Mouse (Mus musculus) CD4-positive, CD25-positive, alpha-beta regulatory T cell (primary cell): ENCODE measurements around the gene 2210011C24Rik. TPM values are rescaled to one million over a fixed set of nuclear protein-coding genes. Genes with fewer than 3 reads are reported as not detected.

Experiments
- polyA plus RNA-seq: library from polyadenylated mRNA; unstranded; fragments of 100-300 nt; shearing (Covaris generic); gene quantifications from one replicate; pipeline ENCODE4 v1.2.1, GENCODE M21; 2017

2210011C24Rik gene
- polyA plus RNA-seq: 1.3 TPM

DNA sequence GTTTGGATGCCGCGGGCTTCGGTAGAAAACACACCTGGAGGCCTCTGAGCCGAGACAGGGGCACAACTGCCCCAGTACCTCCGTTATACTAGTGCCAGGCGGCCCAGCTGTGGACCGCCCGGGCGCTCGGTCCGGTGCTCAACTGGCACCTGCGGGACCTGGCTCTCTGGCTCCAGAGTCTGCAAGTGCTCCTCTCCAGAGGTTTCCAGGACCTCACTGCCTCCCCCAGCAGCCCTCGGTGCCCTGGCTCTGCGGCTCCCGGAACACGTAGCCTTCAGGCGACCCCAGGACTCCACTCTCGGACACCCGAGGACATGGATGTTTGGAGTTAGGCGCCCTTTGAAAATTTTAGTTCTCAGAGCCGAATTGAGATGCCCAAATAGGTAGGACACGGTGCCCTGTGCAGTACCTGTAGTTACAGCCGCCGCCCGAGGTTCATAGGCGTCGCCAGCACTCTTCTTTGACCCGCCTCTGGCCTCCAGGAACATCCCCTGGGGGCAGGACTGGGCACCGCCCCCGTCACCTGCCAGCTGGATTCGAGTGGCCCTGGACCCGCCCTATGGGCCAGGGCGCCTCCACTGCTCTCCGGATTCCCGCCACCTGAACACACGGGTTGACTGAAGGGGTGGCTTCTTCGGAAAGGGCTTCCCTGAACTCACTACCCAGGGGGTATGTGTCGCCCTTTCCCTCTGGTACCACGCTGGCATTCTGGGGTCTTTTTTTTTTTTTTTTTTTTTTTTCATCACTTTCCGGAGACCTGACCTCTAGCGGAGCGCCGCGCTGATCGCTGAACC is at the start of gene 2210011C24Rik:
2210011C24Rik (minus strand) TSS at position 467 of the 794 bp plus-strand sequence.

DNA sequence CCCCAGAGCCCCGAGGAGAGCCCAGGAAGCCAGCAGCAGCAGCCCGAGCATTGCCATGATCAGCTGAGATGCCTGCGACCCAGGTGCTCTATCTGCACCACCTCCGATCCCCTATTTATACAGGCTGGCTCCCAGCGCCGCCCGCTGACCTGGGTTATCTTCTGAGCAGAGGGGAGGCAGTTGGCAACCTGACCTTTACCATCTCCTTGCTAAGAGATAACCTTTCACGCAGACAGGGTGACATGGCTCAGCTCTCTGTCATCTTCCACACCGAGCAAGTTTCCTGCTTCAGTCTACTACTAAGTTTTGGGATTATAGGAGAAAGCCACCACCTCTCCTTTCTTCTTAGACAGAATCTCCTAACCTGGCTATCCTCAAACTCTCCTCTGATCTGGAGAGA is 32.9 kb upstream of the 2210011C24Rik start, which contains the start of gene Rln3:
Rln3 (minus strand) TSS at position 101 of the 400 bp plus-strand sequence.

DNA sequence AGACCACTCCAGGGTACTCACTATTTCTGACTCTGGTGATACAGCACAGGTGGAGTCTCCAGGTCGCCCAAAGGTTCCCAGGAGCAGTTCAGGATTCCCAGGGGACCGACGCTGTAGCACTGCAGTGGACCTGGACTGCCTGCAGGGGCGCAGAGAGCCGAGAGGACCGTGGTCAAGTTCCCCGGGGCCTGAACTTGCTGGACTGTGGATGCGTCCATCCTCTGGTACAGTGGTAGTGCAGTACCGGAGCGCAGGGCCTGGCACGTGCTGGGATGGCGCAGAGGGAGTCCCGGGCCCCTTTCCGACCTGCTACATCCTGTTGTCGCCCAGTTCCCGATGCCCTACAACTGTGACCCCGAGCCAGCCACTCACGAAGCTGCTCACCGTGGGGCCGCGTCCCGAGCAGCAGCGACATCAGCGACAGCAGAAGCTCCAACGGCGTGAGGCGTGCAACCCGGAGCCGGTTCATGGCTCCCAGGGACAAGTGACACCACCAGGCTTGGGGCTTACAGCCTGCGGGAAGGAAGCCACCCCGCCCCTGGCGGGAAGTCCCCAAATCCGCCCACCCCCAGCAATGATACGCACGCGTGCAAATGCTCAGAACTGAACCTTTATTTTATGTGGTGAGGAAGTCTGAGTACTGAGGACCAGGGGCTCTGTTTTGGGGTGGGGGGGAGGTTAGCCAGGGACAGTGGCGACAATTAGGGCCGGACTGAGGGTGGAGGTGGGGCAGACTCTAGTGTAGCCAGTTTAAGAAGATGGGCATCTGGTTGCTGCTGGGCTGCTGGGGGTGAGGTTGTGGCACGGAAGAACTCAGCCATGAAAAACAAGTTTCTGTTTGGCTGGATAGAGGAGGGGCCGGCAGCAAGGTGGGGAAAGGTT is 30.3 kb upstream of the 2210011C24Rik start, which contains the start of gene Il27ra:
Il27ra (minus strand) TSS at position 524 of the 882 bp plus-strand sequence.

DNA sequence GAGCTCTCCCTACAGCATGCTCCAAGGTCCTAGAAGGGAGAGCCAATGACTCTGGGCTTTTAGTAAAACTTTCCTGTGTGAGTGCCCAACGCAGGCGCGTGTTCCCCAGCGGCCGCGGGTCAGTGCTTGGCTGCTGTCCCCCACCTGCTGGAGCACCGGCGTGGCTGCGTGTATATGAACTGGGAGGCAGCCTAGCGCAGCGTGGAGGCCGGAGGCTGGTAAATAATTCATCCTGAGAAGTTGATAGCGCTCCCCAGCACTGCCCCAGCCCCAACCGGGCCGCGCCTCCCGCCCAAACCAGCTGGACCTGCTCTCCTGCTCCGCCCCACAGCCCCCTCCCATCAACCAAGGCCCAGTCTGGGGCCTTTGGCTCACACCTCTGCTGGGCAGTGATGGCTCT is 9.1 kb upstream of the 2210011C24Rik start, which contains the start of gene Palm3:
Palm3 (plus strand) TSS at position 376 of the 400 bp plus-strand sequence.

DNA sequence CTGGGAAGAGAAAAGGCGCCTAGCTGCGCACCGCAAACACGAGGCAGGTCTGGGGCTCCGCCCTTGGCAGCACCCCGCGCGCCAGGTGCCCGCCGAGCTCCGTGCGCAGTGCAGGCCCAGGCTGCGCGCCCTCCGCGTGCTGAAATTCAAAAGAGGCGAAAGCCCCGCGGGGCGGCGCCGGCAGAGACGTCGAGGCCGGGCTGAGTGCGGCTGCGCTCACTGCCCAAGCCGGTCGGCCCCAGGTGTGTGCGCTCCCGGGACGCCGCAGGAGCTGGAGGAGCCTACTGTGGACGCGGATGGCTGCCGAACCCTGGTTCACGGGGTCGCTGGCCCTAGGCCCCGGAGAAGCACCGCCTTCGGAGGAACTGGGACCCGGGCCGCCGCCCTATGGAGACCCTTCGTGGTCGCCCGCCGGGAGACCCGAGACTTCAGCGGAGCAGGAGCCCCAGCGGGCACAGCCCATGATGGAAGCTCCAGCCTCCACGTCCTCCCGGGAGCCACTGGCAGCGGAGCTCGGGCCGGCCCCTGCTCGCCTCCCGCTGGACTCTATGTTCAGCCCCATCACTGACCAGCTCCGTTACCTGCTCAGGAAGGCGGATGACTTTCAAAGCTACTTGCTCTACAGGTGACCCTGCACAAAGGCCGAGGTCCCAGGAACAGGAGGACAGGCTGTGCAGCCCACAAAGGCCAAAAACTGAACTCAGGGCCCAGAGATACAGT is 10.5 kb downstream of the 2210011C24Rik start, which contains the start of gene 1700067K01Rik:
1700067K01Rik (plus strand) TSS at position 222 of the 720 bp plus-strand sequence.

DNA sequence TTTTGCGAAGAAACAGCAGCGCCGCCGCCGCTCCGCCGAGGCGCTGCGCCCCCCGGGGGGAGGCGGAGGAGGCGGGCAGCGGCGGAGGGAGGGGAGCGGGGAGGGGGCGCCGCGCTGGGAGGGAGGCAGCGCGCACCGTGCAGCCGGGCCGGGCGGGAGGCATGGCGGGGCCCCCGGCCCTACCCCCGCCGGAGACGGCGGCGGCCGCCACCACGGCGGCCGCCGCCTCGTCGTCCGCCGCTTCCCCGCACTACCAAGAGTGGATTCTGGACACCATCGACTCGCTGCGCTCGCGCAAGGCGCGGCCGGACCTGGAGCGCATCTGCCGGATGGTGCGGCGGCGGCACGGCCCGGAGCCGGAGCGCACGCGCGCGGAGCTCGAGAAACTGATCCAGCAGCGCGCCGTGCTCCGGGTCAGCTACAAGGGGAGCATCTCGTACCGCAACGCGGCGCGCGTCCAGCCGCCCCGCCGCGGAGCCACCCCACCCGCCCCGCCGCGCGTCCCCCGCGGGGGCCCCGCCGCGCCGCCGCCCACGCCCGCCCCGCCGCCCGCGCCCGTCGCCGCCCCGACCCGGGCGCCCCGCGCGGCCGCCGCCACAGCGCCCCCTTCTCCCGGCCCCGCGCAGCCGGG is 14.3 kb downstream of the 2210011C24Rik start, which contains the start of gene Samd1:
Samd1 (plus strand) TSS at position 162 of the 631 bp plus-strand sequence.

DNA sequence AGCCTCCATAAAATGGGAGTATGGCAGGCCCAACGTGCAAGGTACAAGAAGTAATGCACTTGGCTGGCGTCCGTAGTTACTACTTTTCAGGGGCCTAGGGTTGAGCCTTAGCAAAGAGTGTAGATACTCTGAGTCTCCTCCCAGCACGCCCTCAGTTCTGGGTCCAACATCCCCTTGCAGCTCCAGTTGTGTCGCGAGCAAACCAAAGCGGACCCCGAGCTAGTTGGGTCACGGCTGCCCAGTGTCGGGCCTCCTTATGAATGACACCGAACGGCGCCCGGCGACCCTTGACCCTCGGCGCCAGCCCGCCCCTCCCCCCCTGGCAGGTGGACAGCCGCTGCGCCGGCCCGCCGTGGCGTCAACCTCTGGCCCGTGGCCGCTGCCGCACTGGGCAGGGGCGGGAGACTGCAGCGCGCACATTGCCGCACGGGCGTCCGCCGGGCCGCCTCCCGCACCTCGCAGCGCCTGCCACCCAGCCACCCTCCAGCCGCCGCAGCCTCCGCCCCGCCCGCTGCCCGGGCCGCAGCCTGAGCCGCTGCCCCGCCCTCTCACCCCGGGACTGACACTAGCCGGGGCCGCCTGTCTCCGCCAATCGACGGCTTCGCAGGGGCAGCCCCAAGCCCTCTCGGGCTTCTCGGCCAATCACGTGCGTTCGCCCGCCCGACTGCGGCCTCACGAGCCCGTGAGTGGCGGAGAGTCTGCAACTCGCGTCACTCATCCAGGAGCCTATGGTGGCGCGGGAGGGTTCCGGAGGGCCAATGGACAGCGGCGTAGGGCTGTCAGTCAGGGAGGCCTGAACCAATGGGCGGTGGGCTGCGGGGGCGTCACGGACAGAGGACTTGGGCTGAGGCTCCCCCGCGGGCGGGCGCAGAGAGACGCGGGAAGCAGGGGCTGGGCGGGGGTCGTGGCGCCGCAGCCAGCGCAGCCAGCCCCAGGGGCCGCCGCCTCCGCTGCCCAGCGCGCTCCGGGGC is 39.5 kb downstream of the 2210011C24Rik start, which contains the start of gene Prkaca:
Prkaca (plus strand) TSS at position 844 of the 971 bp plus-strand sequence.

Other genes with a start within 250 kb of the 2210011C24Rik start
- gene Adgrl1, start 112.1 kb downstream of the 2210011C24Rik start, polyA plus RNA-seq: 8.6 TPM
- 0.49 TPM for gene Gm10644, start 57.0 kb downstream of the 2210011C24Rik start, polyA plus RNA-seq
- 16.3 TPM for gene Asf1b, start 56.7 kb downstream of the 2210011C24Rik start, polyA plus RNA-seq
- gene Prkaca, start 39.2 kb downstream of the 2210011C24Rik start, polyA plus RNA-seq: 68.8 TPM
- gene Samd1, start 14.5 kb downstream of the 2210011C24Rik start, polyA plus RNA-seq: 16.4 TPM
- 0.54 TPM for gene 1700067K01Rik, start 10.7 kb downstream of the 2210011C24Rik start, polyA plus RNA-seq
- 14.5 TPM for gene Palm3, start 9.3 kb upstream of the 2210011C24Rik start, polyA plus RNA-seq
- 361 TPM for gene Il27ra, start 30.4 kb upstream of the 2210011C24Rik start, polyA plus RNA-seq
- 133 TPM for gene Rln3, start 32.8 kb upstream of the 2210011C24Rik start, polyA plus RNA-seq
- 2.0 TPM for gene Gm10643, start 53.0 kb upstream of the 2210011C24Rik start, polyA plus RNA-seq
- gene Rfx1, start 54.7 kb upstream of the 2210011C24Rik start, polyA plus RNA-seq: 42.0 TPM
- gene Dcaf15, start 92.6 kb upstream of the 2210011C24Rik start, polyA plus RNA-seq: 33.5 TPM
- gene Podnl1, start 113.8 kb upstream of the 2210011C24Rik start, polyA plus RNA-seq: 11.6 TPM
- 46.5 TPM for gene Cc2d1a, start 135.8 kb upstream of the 2210011C24Rik start, polyA plus RNA-seq
- 2.3 TPM for gene 4930432K21Rik, start 135.9 kb upstream of the 2210011C24Rik start, polyA plus RNA-seq
- gene Nanos3, start 173.0 kb upstream of the 2210011C24Rik start, polyA plus RNA-seq: 0.75 TPM
- 14.7 TPM for gene Zswim4, start 224.9 kb upstream of the 2210011C24Rik start, polyA plus RNA-seq
- 243 TPM for gene D8Ertd738e, start 237.5 kb upstream of the 2210011C24Rik start, polyA plus RNA-seq
- 128 TPM for gene Mri1, start 245.2 kb upstream of the 2210011C24Rik start, polyA plus RNA-seq